Mouse (Mus musculus): ENCODE measurements around the gene Itsn2. TPM values are rescaled to one million over a fixed set of nuclear protein-coding genes. Genes with fewer than 3 reads are reported as not detected.
"Not testable (repeated sequence)": the region's sequence is repeated elsewhere in the genome, so short reads cannot be mapped to it uniquely, and the experiment has no call there.

Itsn2 gene
- polyA plus RNA-seq, 1 experiment from 2014 or later = 26.1 TPM

DNA sequence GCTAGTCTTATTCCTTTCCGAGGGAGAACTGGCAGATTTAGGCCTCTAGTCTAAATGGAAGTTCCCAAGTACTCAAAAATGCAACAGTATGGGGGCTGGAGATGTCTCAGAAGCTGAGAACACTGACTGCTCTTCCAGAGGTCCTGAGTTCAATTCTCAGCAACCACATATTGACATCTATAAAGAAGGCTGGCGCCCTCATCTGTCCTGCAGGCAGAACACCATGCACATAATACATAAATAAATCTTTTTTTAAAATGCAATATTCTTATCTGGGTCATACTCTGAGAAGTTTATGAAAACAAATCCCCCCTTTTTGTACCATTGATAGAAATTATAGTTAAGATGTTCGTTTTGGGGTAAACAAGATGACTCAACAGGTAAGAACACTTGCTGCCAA lies 149.7 kb downstream of the Itsn2 start:
- no peak for ATAC-seq
- H3K9ac ChIP-seq (ENCODE audit: low read depth, low read length) = no peak overlapping the region
- H3K36me3 ChIP-seq (ENCODE audit: control insufficient read depth, insufficient read depth) = no peaks in the 10 kb centered on the region
- H3K27ac ChIP-seq (ENCODE audit: low read depth, low read length) = no peak overlapping the region
- H3K4me3 ChIP-seq (ENCODE audit: low read depth, low read length) = no peak overlapping the region
- no peaks in the 10 kb centered on the region for H3K9me3 ChIP-seq (ENCODE audit: control insufficient read depth)
- 92% methylated on average over 3 of the region's 3 CpGs for WGBS
- no peak overlapping the region for H3K4me2 ChIP-seq (replicated peaks; ENCODE audit: low read depth)
- no peak for TF ChIP-seq CTCF (IDR thresholded peaks at IDR 0.05; ENCODE audit: low read depth)
- H3K27me3 ChIP-seq (replicated peaks; ENCODE audit: control insufficient read depth, insufficient read depth, low read length) = no peaks in the 10 kb centered on the region
- no peaks in the 10 kb centered on the region for H3K4me1 ChIP-seq (replicated peaks; ENCODE audit: control insufficient read depth, insufficient read depth, low read length)

DNA sequence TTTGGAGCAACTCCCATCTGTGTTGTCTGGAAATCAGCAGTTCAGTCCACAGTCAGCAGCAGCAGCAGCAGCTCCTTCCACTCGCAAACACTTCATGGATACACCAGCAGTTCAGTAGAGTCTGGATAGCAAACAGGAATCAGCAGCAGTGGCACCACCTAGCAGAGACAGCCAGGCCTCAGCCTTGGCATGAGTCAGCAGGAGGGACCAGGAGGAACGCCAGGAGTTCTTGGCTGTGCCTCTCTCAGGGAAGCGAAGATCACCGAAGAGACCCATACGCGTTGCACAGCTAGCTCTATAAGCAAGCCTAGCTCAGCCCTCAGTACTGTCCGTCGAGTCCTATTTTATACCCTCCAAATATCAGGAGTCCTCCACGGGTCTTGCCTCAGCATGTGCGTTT lies 152.0 kb downstream of the Itsn2 start:
- Histone ChIP-seq H3K9ac (ENCODE audit: low read depth, low read length) (no peak overlapping the region), H3K4me1 (replicated peaks; ENCODE audit: control insufficient read depth, insufficient read depth, low read length) (no peaks in the 10 kb centered on the region), H3K27ac (ENCODE audit: low read depth, low read length) (no peak overlapping the region), H3K27me3 (replicated peaks; ENCODE audit: control insufficient read depth, insufficient read depth, low read length) (no peaks in the 10 kb centered on the region), H3K4me2 (replicated peaks; ENCODE audit: low read depth) (no peak overlapping the region), H3K36me3 (ENCODE audit: control insufficient read depth, insufficient read depth) (no peaks in the 10 kb centered on the region), H3K4me3 (ENCODE audit: low read depth, low read length) (no peak overlapping the region), H3K9me3 (ENCODE audit: control insufficient read depth) (no peaks in the 10 kb centered on the region)
- WGBS = 91% methylated on average over 10 of the region's 10 CpGs
- ATAC-seq = no peak
- no peak for TF ChIP-seq CTCF (IDR thresholded peaks at IDR 0.05; ENCODE audit: low read depth)

DNA sequence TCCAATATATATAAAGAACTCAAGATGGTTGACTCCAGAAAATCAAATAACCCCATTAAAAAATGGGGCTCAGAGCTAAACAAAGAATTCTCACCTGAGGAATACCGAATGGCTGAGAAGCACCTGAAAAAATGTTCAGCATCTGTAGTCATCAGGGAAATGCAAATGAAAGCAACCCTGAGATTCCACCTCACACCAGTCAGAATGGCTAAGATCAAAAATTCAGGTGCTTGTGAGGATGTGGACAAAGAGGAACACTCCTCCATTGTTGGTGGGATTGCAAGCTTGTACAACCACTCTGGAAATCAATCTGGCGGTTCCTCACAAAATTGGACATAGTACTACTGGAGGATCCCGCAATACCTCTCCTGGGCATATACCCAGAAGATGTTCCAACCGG lies 162.0 kb downstream of the Itsn2 start:
- H3K4me3 ChIP-seq (ENCODE audit: low read depth, low read length); H3K36me3 ChIP-seq (ENCODE audit: control insufficient read depth, insufficient read depth); H3K4me1 ChIP-seq (replicated peaks; ENCODE audit: control insufficient read depth, insufficient read depth, low read length); H3K27ac ChIP-seq (ENCODE audit: low read depth, low read length); ATAC-seq; H3K27me3 ChIP-seq (replicated peaks; ENCODE audit: control insufficient read depth, insufficient read depth, low read length); H3K9ac ChIP-seq (ENCODE audit: low read depth, low read length); H3K9me3 ChIP-seq (ENCODE audit: control insufficient read depth); H3K4me2 ChIP-seq (replicated peaks; ENCODE audit: low read depth): not testable (repeated sequence)
- 95% methylated on average over 4 of the region's 4 CpGs for WGBS

- Histone ChIP-seq H3K36me3 (ENCODE audit: control insufficient read depth, insufficient read depth) (no peaks in the 10 kb centered on the region), H3K27me3 (replicated peaks; ENCODE audit: control insufficient read depth, insufficient read depth, low read length) (no peaks in the 10 kb centered on the region), H3K4me1 (replicated peaks; ENCODE audit: control insufficient read depth, insufficient read depth, low read length) (no peaks in the 10 kb centered on the region), H3K4me3 (ENCODE audit: low read depth, low read length) (no peak overlapping the region), H3K4me2 (replicated peaks; ENCODE audit: low read depth) (no peak overlapping the region), H3K27ac (ENCODE audit: low read depth, low read length) (no peak overlapping the region), H3K9me3 (ENCODE audit: control insufficient read depth) (no peaks in the 10 kb centered on the region), H3K9ac (ENCODE audit: low read depth, low read length) (no peak overlapping the region)
- ATAC-seq = no peak
- WGBS = 78% methylated on average over 1 of the region's 1 CpGs
- TF ChIP-seq CTCF (IDR thresholded peaks at IDR 0.05; ENCODE audit: low read depth) = no peak
These were observed 164.6 kb downstream of the Itsn2 start for GRCm38 (mm10) chr12:4757060-4757459.

Other genes starting within 250 kb of the Itsn2 start
- gene Ncoa1, start 115.5 kb upstream of the Itsn2 start, polyA plus RNA-seq (2015; fragmentation: Nextera tagmentation; extraction: Ambion mirVana) = 6.0 and 6.6 TPM in 2 replicates
- not detected in 2 replicates for gene Gm3625, start 289 bp downstream of the Itsn2 start, polyA plus RNA-seq (2015; fragmentation: Nextera tagmentation; extraction: Ambion mirVana)
- 0.07 TPM in 1 of 2 replicates, not detected in the other for gene Fam228a, start 145.8 kb downstream of the Itsn2 start, polyA plus RNA-seq (2015; fragmentation: Nextera tagmentation; extraction: Ambion mirVana)
- 0.97 and 1.0 TPM in 2 replicates for gene Pfn4, start 176.4 kb downstream of the Itsn2 start, polyA plus RNA-seq (2015; fragmentation: Nextera tagmentation; extraction: Ambion mirVana)
- 0.67 and 1.0 TPM in 2 replicates for gene Fam228b, start 176.6 kb downstream of the Itsn2 start, polyA plus RNA-seq (2015; fragmentation: Nextera tagmentation; extraction: Ambion mirVana)
- gene Sf3b6, start 224.9 kb downstream of the Itsn2 start, polyA plus RNA-seq (2015; fragmentation: Nextera tagmentation; extraction: Ambion mirVana) = 367 and 375 TPM in 2 replicates
- 16.2 and 20.6 TPM in 2 replicates for gene Fkbp1b, start 249.0 kb downstream of the Itsn2 start, polyA plus RNA-seq (2015; fragmentation: Nextera tagmentation; extraction: Ambion mirVana)

Measured in intestine, postnatal 0 days (tissue).